Mouse (Mus musculus): ENCODE measurements around the gene Pbx1.

- TF ChIP-seq CTCF (IDR thresholded peaks at IDR 0.05; ENCODE audit: low read depth), result no peak
- TF ChIP-seq EP300 (IDR thresholded peaks at IDR 0.05; ENCODE audit: low read depth), result no peak
Measured at GRCm38 (mm10) chr1:168372089-168372488, 60.0 kb downstream of the Pbx1 start.
